Mouse (Mus musculus): ENCODE measurements around the gene Primpol. TPM values are rescaled to one million over a fixed set of nuclear protein-coding genes. Genes with fewer than 3 reads are reported as not detected.

Primpol gene
- polyA plus RNA-seq, 1 experiment from 2014 or later = 4.2 TPM

DNA sequence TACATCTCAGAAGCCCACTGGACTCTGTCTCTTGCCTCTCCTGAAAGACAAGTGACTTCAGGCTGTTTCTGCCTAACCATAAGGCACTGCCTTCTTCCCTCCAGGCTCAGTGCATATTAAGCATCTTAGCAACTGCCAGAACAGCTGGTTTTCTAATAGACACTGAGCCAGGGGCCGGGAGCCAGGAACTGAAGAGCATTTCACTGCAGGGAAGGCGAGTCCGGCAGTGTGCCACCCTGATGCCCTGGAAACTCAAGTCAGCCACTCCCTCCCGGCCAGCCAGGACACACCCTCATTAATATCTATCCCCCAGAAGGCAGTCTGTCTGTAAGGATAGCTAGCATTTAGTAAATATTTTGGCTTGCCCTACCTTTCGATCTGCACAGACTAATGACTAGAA is 77.3 kb downstream of the Primpol start:
- peak overlapping the region; percentile 27 for H3K9ac ChIP-seq (replicated peaks)

GRCm38 (mm10) chr8:46533926-46534325 is 83.1 kb downstream of the Primpol start:
- H3K27ac ChIP-seq (ENCODE audit: low read depth) = peak overlapping the region; percentile 9
- DNase-seq (peak; percentile 46), ATAC-seq (no peak)
- H3K36me3 ChIP-seq (replicated peaks; ENCODE audit: insufficient read depth, low read length) = peaks cover 85% of the 10 kb centered on the region
- TF ChIP-seq CTCF (IDR thresholded peaks at IDR 0.05; ENCODE audit: low read depth) (no peak), EP300 (IDR thresholded peaks at IDR 0.05; ENCODE audit: low read depth) (no peak)
- H3K27me3 ChIP-seq (ENCODE audit: insufficient read depth, low read length) = no peaks in the 10 kb centered on the region
- H3K9me3 ChIP-seq (ENCODE audit: low read length) = no peaks in the 10 kb centered on the region
- H3K4me2 ChIP-seq (ENCODE audit: low read depth, low read length) = no peak overlapping the region
- H3K4me3 ChIP-seq (ENCODE audit: low read depth, low read length) = no peak overlapping the region
- 65% methylated on average over 7 of the region's 7 CpGs for WGBS (ENCODE audit: insufficient replicate concordance)
- H3K9ac ChIP-seq (replicated peaks) = no peak overlapping the region
- H3K4me1 ChIP-seq (ENCODE audit: insufficient read depth) = peaks cover 8% of the 10 kb centered on the region

More for the DNA sequence above, 77.3 kb downstream of the Primpol start:
- peak overlapping the region; percentile 84 for H3K27ac ChIP-seq (ENCODE audit: low read depth)
- DNase-seq = peak; percentile 73
- H3K4me3 ChIP-seq (ENCODE audit: low read depth, low read length) = no peak overlapping the region
- peak; percentile 74 for ATAC-seq
- TF ChIP-seq CTCF (IDR thresholded peaks at IDR 0.05; ENCODE audit: low read depth) (0 out of 2 replicates have a peak, but pooled peaks have one; percentile 2), EP300 (IDR thresholded peaks at IDR 0.05; ENCODE audit: low read depth) (peak; percentile 79)
- no peaks in the 10 kb centered on the region for H3K9me3 ChIP-seq (ENCODE audit: low read length)
- H3K4me1 ChIP-seq (ENCODE audit: insufficient read depth) = peaks cover 31% of the 10 kb centered on the region
- no peaks in the 10 kb centered on the region for H3K27me3 ChIP-seq (ENCODE audit: insufficient read depth, low read length)
- 46% methylated on average over 5 of the region's 5 CpGs for WGBS (ENCODE audit: insufficient replicate concordance)
- peaks cover 33% of the 10 kb centered on the region for H3K36me3 ChIP-seq (replicated peaks; ENCODE audit: insufficient read depth, low read length)
- peak overlapping the region; percentile 56 for H3K4me2 ChIP-seq (ENCODE audit: low read depth, low read length)

DNA sequence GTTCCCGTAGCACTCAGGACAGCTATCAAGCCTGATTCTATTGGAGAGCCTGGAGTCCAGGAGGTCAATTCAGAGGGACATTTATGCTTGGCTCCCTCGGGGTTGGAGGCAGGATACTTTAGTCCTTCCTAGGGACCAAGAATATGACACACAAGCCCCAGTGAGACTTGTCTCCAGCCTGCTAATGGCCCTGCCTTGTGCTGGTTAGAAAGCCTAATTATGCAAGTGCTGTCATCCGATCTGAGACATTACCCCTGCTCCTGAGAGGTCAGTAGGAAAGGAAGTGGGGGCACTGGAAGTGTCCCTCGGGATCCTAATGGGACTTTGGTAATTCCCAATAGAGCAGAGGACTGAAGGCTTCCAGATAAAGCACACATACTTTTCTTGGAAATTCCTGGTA is 86.5 kb downstream of the Primpol start:
- 72% methylated on average over 4 of the region's 4 CpGs for WGBS (ENCODE audit: insufficient replicate concordance)
- DNase-seq (no peak), ATAC-seq (no peak)
- TF ChIP-seq CTCF (IDR thresholded peaks at IDR 0.05; ENCODE audit: low read depth) (no peak), EP300 (IDR thresholded peaks at IDR 0.05; ENCODE audit: low read depth) (no peak)
- peak overlapping the region; percentile 45; the same call in 1 of the 2 replicates for H3K27ac ChIP-seq (ENCODE audit: low read depth)
- H3K9me3 ChIP-seq (ENCODE audit: low read length) = no peaks in the 10 kb centered on the region
- H3K27me3 ChIP-seq (ENCODE audit: insufficient read depth, low read length) = no peaks in the 10 kb centered on the region
- H3K9ac ChIP-seq (replicated peaks) = no peak overlapping the region
- H3K4me1 ChIP-seq (ENCODE audit: insufficient read depth) = peaks cover 2% of the 10 kb centered on the region
- H3K4me2 ChIP-seq (ENCODE audit: low read depth, low read length) = no peak overlapping the region
- peaks cover 91% of the 10 kb centered on the region for H3K36me3 ChIP-seq (replicated peaks; ENCODE audit: insufficient read depth, low read length)
- no peak overlapping the region for H3K4me3 ChIP-seq (ENCODE audit: low read depth, low read length)

DNA sequence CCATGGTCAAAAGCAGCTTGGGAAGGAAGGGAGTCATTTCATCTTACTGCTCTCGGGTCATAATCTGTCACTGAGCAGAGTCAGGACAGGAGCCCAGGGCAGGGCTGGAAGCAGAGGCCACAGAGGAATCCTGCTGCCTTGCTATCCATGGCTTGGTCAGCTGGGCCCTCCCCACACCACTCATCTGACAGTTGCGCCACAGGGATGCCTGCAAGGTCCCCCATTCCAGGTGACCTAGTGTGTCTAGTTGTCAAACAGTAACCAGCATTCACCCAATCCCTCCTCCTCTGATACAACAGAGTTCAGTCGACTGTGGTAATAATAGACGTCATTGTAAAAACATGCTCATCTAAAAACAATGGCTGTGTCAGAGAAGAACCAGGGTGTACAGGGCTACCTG is 87.5 kb downstream of the Primpol start:
- peak; percentile 55 for DNase-seq
- H3K27me3 ChIP-seq (ENCODE audit: insufficient read depth, low read length) = no peaks in the 10 kb centered on the region
- no peaks in the 10 kb centered on the region for H3K9me3 ChIP-seq (ENCODE audit: low read length)
- no peak overlapping the region for H3K27ac ChIP-seq (ENCODE audit: low read depth)
- H3K9ac ChIP-seq (replicated peaks) = no peak overlapping the region
- peak; percentile 82 for ATAC-seq
- no peak overlapping the region for H3K4me2 ChIP-seq (ENCODE audit: low read depth, low read length)
- 62% methylated on average over 4 of the region's 4 CpGs for WGBS (ENCODE audit: insufficient replicate concordance)
- no peak overlapping the region for H3K4me3 ChIP-seq (ENCODE audit: low read depth, low read length)
- TF ChIP-seq CTCF (IDR thresholded peaks at IDR 0.05; ENCODE audit: low read depth) (no peak), EP300 (IDR thresholded peaks at IDR 0.05; ENCODE audit: low read depth) (no peak)
- peaks cover 91% of the 10 kb centered on the region for H3K36me3 ChIP-seq (replicated peaks; ENCODE audit: insufficient read depth, low read length)
- peaks cover 2% of the 10 kb centered on the region; the same call in 1 of the 2 replicates for H3K4me1 ChIP-seq (ENCODE audit: insufficient read depth)

DNA sequence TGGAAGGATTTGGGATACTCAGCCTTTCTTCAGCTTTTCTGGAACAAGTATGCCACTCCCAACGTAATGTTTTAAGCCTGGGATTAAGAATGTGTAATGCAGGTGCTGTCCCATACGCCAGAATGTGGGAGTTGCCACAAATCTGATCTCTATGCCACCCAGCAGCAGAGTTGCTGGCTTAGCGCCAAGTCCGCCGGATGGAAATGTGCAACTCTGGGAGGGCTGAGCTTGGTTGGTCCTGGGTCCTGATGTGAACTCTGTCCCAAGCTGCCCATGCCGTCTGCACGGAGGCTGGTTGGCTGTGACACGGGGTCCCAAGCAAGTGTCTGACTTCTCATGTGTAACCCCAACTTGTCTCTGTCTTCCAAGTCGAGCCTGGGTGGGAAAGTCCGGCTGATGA is 90.2 kb downstream of the Primpol start:
- no peak for ATAC-seq
- no peaks in the 10 kb centered on the region for H3K27me3 ChIP-seq (ENCODE audit: insufficient read depth, low read length)

DNA sequence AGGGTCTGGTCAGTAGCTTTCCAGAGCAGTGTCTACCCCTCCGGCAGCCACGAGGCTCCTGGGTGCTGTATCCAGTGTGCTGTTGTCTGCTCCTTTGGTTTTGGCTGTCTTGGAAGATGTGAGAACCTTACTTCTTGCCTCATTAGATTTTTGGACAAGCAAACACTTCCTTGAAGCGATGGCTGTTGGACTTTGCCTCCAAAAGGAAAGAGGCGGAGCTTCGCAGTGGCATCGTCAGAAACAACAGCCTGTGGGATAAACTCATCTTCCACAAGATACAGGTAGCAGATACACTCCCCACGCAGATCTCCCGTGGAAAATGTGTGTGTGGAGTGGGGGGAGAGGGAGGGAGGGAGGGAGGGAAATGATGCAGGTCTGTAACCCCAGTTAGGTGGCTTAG is 90.9 kb downstream of the Primpol start:
- H3K4me3 ChIP-seq (ENCODE audit: low read depth, low read length) = no peak overlapping the region
- no peak overlapping the region for H3K9ac ChIP-seq (replicated peaks)
- no peaks in the 10 kb centered on the region for H3K27me3 ChIP-seq (ENCODE audit: insufficient read depth, low read length)
- peaks cover 7% of the 10 kb centered on the region for H3K4me1 ChIP-seq (ENCODE audit: insufficient read depth)
- H3K4me2 ChIP-seq (ENCODE audit: low read depth, low read length) = no peak overlapping the region
- H3K9me3 ChIP-seq (ENCODE audit: low read length) = no peaks in the 10 kb centered on the region
- no peak for DNase-seq
- no peak for TF ChIP-seq EP300 (IDR thresholded peaks at IDR 0.05; ENCODE audit: low read depth)
- TF ChIP-seq CTCF (IDR thresholded peaks at IDR 0.05; ENCODE audit: low read depth) = no peak
- H3K36me3 ChIP-seq (replicated peaks; ENCODE audit: insufficient read depth, low read length) = peaks cover 91% of the 10 kb centered on the region
- no peak for ATAC-seq
- 83% methylated on average over 8 of the region's 8 CpGs for WGBS (ENCODE audit: insufficient replicate concordance)
- H3K27ac ChIP-seq (ENCODE audit: low read depth) = no peak overlapping the region

More for the DNA sequence above, 90.2 kb downstream of the Primpol start:
- TF ChIP-seq CTCF (IDR thresholded peaks at IDR 0.05; ENCODE audit: low read depth) (no peak), EP300 (IDR thresholded peaks at IDR 0.05; ENCODE audit: low read depth) (no peak)
- Histone ChIP-seq H3K9me3 (ENCODE audit: low read length) (no peaks in the 10 kb centered on the region), H3K4me3 (ENCODE audit: low read depth, low read length) (no peak overlapping the region), H3K9ac (replicated peaks) (no peak overlapping the region), H3K27ac (ENCODE audit: low read depth) (no peak overlapping the region), H3K4me1 (ENCODE audit: insufficient read depth) (peaks cover 6% of the 10 kb centered on the region; the same call in 1 of the 2 replicates), H3K36me3 (replicated peaks; ENCODE audit: insufficient read depth, low read length) (peaks cover 91% of the 10 kb centered on the region), H3K4me2 (ENCODE audit: low read depth, low read length) (no peak overlapping the region)
- WGBS (ENCODE audit: insufficient replicate concordance) = 69% methylated on average over 10 of the region's 10 CpGs
- DNase-seq = peak; percentile 62

Other genes starting within 250 kb of the Primpol start
- gene Acsl1, start 146.2 kb downstream of the Primpol start, polyA plus RNA-seq (2015; fragmentation: Nextera tagmentation; extraction: Ambion mirVana) = 428 and 466 TPM in 2 replicates
- 8.2 and 9.7 TPM in 2 replicates for gene Cenpu, start 65.2 kb downstream of the Primpol start, polyA plus RNA-seq (2015; fragmentation: Nextera tagmentation; extraction: Ambion mirVana)
- 19.0 and 20.7 TPM in 2 replicates for gene Casp3, start 79 bp upstream of the Primpol start, polyA plus RNA-seq (2015; fragmentation: Nextera tagmentation; extraction: Ambion mirVana)
- 23.1 and 24.3 TPM in 2 replicates for gene Irf2, start 122.5 kb upstream of the Primpol start, polyA plus RNA-seq (2015; fragmentation: Nextera tagmentation; extraction: Ambion mirVana)